Mouse (Mus musculus) heart, embryonic 16.5 days (tissue): Measurements from ENCODE around the gene Gm11555. TPM values are rescaled to one million over a fixed set of nuclear protein-coding genes. Genes with fewer than 3 reads are reported as not detected.
"Not testable (repeated sequence)": the region's sequence is repeated elsewhere in the genome, so short reads cannot be mapped to it uniquely, and the experiment has no call there.

ENCODE experiments used
- ATAC-seq: fragments of 200-750 bp; cut with Nextera tagmentation; replicated peaks from 2 replicates; pipeline ENCODE4 v1.8.0; 2017; ENCODE audit warnings: moderate number of reproducible peaks; ENCODE audit not compliant: insufficient read depth, low FRiP score; ENCODE audit errors: extremely low read depth
- H3K27ac ChIP-seq: fragments of 300-500 bp; sonication (generic); 2 replicates; pipeline ENCODE4 v1.5.1; 2014; ENCODE audit warnings: mild to moderate bottlenecking, low read length, control low read depth, moderate library complexity
- H3K27me3 ChIP-seq: fragments of 300-500 bp; sonication (generic); 2 replicates; pipeline ENCODE4 v1.6.1; 2014; ENCODE audit warnings: low read length, mixed read lengths; ENCODE audit not compliant: control insufficient read depth, insufficient read depth
- H3K36me3 ChIP-seq: fragments of 300-500 bp; sonication (generic); 2 replicates; pipeline ENCODE4 v1.6.1; 2014; ENCODE audit not compliant: control insufficient read depth, insufficient read depth
- H3K4me1 ChIP-seq: fragments of 300-500 bp; sonication (generic); 2 replicates; pipeline ENCODE4 v1.6.1; 2014; ENCODE audit warnings: low read length, mixed read lengths; ENCODE audit not compliant: control insufficient read depth, insufficient read depth
- H3K4me2 ChIP-seq: fragments of 300-500 bp; sonication (generic); 2 replicates; pipeline ENCODE4 v1.6.1; 2014; ENCODE audit warnings: low read depth, mild to moderate bottlenecking, control low read depth, low read length
- H3K4me3 ChIP-seq: fragments of 300-500 bp; sonication (generic); 2 replicates; pipeline ENCODE4 v1.5.1; 2014; ENCODE audit warnings: mild to moderate bottlenecking, control low read depth, low read length
- H3K9ac ChIP-seq: fragments of 300-500 bp; sonication (generic); 2 replicates; pipeline ENCODE4 v1.6.1; 2014; ENCODE audit warnings: low read length, control low read depth
- H3K9me3 ChIP-seq: fragments of 300-500 bp; sonication (generic); replicated peaks from 2 replicates; pipeline ENCODE4 v1.6.1; 2016; ENCODE audit warnings: low read length; ENCODE audit not compliant: control insufficient read depth
- WGBS: fragments of 180-500 bp; shearing (Covaris S2); extraction: QIAGEN DNeasy Blood & Tissue Kit; methylation state at CpG from one replicate; pipeline ENCODE4 v1.1.7; 2014; 5-methylcytosine and 5-hydroxymethylcytosine counted together
- polyA plus RNA-seq: library from polyadenylated mRNA; unstranded; fragments of >200 nt; fragmentation: Nextera tagmentation; extraction: Ambion mirVana; gene quantifications from 2 replicates; pipeline ENCODE4 v1.2.1, GENCODE M21; 2015

The Gm11555 gene
- polyA plus RNA-seq, 1 experiment from 2014 or later, result not detected

DNA sequence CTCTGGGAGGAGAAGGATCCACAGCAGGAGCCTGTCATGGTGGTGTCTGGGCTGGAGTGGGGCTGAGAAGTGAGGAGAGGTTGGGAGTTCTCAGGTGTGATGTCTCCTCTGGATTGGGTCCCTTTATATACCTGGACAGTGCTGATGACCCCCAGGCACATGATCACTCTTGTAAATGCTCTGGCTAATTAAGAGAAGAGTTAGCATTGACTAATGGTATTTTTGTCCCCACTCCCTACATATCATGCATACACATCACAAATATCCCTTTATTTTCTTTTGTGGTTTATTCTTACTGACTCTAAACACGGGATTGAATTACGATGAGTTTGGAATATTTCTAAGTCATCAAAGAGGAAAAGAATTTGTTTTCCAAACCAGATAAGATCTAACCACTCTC is 29.7 kb downstream of the Gm11555 start, which contains the start of gene Gm11562:
Gene Gm11562 (minus strand): TSS at position 101 of the 400 bp plus-strand sequence.
- 65% methylated on average over 2 of the region's 2 CpGs for WGBS
- H3K36me3 ChIP-seq, result no peaks in the 10 kb centered on the region
- H3K9me3 ChIP-seq, result no peaks in the 10 kb centered on the region
- ATAC-seq, result no peak
- no peaks in the 10 kb centered on the region for H3K4me1 ChIP-seq
- H3K27ac ChIP-seq, result no peak within 1 kb of the TSS
- no peak within 1 kb of the TSS for H3K4me2 ChIP-seq
- no peaks in the 10 kb centered on the region for H3K27me3 ChIP-seq
- H3K9ac ChIP-seq, result no peak within 1 kb of the TSS
- H3K4me3 ChIP-seq, result no peak within 1 kb of the TSS

DNA sequence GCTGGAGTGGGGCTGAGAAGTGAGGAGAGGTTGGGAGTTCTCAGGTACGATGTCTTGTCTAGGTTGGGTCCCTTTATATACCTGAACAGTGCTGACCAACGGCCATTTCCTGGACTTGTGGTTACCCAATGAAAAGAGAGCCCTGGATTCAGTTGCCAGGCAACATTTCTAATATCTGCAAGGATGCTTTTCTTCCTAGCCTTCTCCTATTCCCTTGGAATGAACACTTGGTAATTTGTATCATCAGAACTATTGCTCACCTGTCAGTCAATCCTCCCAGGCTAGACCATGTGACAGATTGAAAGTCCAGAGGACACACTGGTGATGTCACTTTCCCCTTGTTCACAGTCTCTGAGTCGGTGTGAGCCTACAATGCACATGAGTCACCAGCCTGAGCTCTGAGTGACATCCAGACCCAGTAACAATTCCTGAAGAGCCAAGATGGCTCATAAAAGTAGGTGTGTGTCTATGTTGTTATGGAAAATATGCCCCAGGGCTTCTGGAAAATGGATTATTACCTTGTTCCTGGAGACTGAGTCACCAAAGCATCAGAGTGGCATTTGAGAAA is 35.2 kb downstream of the Gm11555 start, which contains the start of gene Krtap2-4:
Gene Krtap2-4 (minus strand): TSS at position 51 of the 568 bp plus-strand sequence.
- ATAC-seq, result no peak
- WGBS, result 61% methylated on average over 3 of the region's 3 CpGs
- no peak within 1 kb of the TSS for H3K4me2 ChIP-seq

DNA sequence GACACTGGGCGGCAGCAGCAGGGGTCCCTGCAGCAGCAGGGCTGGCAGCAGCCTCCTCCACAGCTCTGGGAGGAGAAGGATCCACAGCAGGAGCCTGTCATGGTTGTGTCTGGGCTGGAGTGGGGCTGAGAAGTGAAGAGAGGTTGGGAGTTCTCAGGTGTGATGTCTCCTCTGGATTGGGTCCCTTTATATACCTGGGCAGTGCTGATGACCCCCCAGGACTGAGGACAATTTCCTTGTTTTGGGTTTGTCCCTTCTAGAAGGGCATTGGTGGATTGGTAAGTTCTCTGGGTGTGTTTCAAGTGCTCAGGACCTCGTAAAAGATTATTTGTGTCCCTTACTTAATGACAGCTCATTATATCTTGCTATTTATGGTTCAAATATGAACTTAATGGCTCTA is 39.9 kb downstream of the Gm11555 start, which contains the start of gene Gm11937:
Gene Gm11937 (minus strand): TSS at position 101 of the 400 bp plus-strand sequence.
- not testable (repeated sequence) for H3K4me2 ChIP-seq, H3K27me3 ChIP-seq, H3K4me3 ChIP-seq, H3K36me3 ChIP-seq, H3K9ac ChIP-seq, H3K27ac ChIP-seq, H3K4me1 ChIP-seq, ATAC-seq, H3K9me3 ChIP-seq
- whole genome bisulfite sequencing, result 57% methylated on average over 1 of the region's 2 CpGs

More for the DNA sequence above, 35.2 kb downstream of the Gm11555 start, which contains the start of gene Krtap2-4:
- Histone ChIP-seq H3K4me3 (no peak within 1 kb of the TSS), H3K27me3 (no peaks in the 10 kb centered on the region), H3K9ac (no peak within 1 kb of the TSS), H3K9me3 (no peaks in the 10 kb centered on the region), H3K4me1 (no peaks in the 10 kb centered on the region), H3K27ac (no peak within 1 kb of the TSS), H3K36me3 (no peaks in the 10 kb centered on the region)

DNA sequence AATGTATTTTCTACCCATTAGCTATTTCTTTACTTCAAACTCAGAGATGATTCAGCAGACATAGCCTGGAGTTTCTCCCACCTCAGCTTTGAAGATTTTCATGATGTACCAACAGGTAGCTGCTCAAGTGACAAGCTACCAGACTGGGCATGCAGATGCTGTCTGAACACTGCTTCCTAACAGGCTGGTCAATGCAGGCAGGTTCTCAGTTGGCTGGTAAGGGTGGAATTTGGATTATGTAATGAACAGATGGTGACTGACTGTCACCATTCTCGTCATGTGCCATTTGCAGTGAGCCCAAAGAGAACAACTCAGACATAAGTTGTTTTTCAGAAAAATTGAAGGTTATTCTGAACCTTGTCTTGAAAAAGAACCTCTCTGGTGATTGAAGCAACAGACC is 40.9 kb downstream of the Gm11555 start:
- H3K27ac ChIP-seq, result no peak overlapping the region
- 49% methylated on average over 1 of the region's 1 CpGs for WGBS
- no peak overlapping the region for H3K4me2 ChIP-seq
- H3K9ac ChIP-seq, result no peak overlapping the region
- H3K4me3 ChIP-seq, result no peak overlapping the region
- ATAC-seq, result no peak
- no peaks in the 10 kb centered on the region for H3K36me3 ChIP-seq
- no peaks in the 10 kb centered on the region for H3K4me1 ChIP-seq
- peaks cover 4% of the 10 kb centered on the region; the same call in 1 of the 2 replicates for H3K27me3 ChIP-seq
- H3K9me3 ChIP-seq, result no peaks in the 10 kb centered on the region

DNA sequence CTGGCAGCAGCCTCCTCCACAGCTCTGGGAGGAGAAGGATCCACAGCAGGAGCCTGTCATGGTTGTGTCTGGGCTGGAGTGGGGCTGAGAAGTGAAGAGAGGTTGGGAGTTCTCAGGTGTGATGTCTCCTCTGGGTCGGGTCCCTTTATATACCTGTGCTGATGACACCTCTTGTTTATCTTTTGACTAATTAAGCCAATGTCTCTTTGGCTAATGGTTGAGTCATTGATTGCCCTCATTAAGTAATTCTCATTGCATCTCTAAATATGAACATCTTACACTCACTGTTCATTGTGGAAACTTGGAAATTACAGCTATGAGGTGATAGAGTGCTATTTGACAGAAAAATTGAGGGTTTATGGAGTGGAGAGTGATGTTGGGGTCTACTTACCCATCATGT is 46.8 kb downstream of the Gm11555 start, which contains the start of gene Gm11938:
Gene Gm11938 (minus strand): TSS at position 101 of the 400 bp plus-strand sequence.
- H3K9ac ChIP-seq, H3K36me3 ChIP-seq, H3K27me3 ChIP-seq, ATAC-seq, H3K9me3 ChIP-seq, H3K4me2 ChIP-seq, H3K4me3 ChIP-seq, H3K27ac ChIP-seq, H3K4me1 ChIP-seq: not testable (repeated sequence)
- 39% methylated on average over 1 of the region's 1 CpGs for WGBS

Other genes starting within 250 kb of the Gm11555 start
- 0.07 TPM in 1 of 2 replicates, not detected in the other for gene Krt12, start 228.0 kb downstream of the Gm11555 start, polyA plus RNA-seq
- 0.54 and 2.5 TPM in 2 replicates for gene Krt20, start 212.1 kb downstream of the Gm11555 start, polyA plus RNA-seq
- 0.46 and 0.70 TPM in 2 replicates for gene Krt23, start 157.1 kb downstream of the Gm11555 start, polyA plus RNA-seq
- gene Krt39, start 128.9 kb downstream of the Gm11555 start, polyA plus RNA-seq, result not detected in 2 replicates
- not detected in 2 replicates for gene Krt40, start 107.1 kb downstream of the Gm11555 start, polyA plus RNA-seq
- gene Krtap3-3, start 99.4 kb downstream of the Gm11555 start, polyA plus RNA-seq, result not detected in 2 replicates
- not detected in 2 replicates for gene Krtap3-2, start 93.4 kb downstream of the Gm11555 start, polyA plus RNA-seq
- not detected in 2 replicates for gene Gm11939, start 90.8 kb downstream of the Gm11555 start, polyA plus RNA-seq
- not detected in 2 replicates for gene Krtap3-1, start 83.6 kb downstream of the Gm11555 start, polyA plus RNA-seq
- not detected in 2 replicates for gene Krtap1-5, start 69.2 kb downstream of the Gm11555 start, polyA plus RNA-seq
- gene Krtap1-4, start 66.6 kb downstream of the Gm11555 start, polyA plus RNA-seq, result not detected in 2 replicates
- gene Krtap1-3, start 58.9 kb downstream of the Gm11555 start, polyA plus RNA-seq, result not detected in 2 replicates
- not detected in 2 replicates for gene Krtap9-3, start 52.1 kb downstream of the Gm11555 start, polyA plus RNA-seq
- gene Gm11938, start 46.9 kb downstream of the Gm11555 start, polyA plus RNA-seq, result not detected in 2 replicates
- not detected in 2 replicates for gene Gm11937, start 40.0 kb downstream of the Gm11555 start, polyA plus RNA-seq
- not detected in 2 replicates for gene Krtap2-4, start 35.4 kb downstream of the Gm11555 start, polyA plus RNA-seq
- not detected in 2 replicates for gene Gm11562, start 29.8 kb downstream of the Gm11555 start, polyA plus RNA-seq
- gene Krtap4-1, start 22.0 kb downstream of the Gm11555 start, polyA plus RNA-seq, result not detected in 2 replicates
- gene Krtap4-2, start 15.2 kb downstream of the Gm11555 start, polyA plus RNA-seq, result not detected in 2 replicates
- not detected in 2 replicates for gene Krtap4-7, start 6.1 kb downstream of the Gm11555 start, polyA plus RNA-seq
- gene Gm11563, start 8.7 kb upstream of the Gm11555 start, polyA plus RNA-seq, result not detected in 2 replicates
- gene Krtap4-6, start 15.7 kb upstream of the Gm11555 start, polyA plus RNA-seq, result not detected in 2 replicates
- gene Gm14190, start 40.5 kb upstream of the Gm11555 start, polyA plus RNA-seq, result not detected in 2 replicates
- not detected in 2 replicates for gene Gm14180, start 84.1 kb upstream of the Gm11555 start, polyA plus RNA-seq
- gene Gm11595, start 122.7 kb upstream of the Gm11555 start, polyA plus RNA-seq, result not detected in 2 replicates
- not detected in 2 replicates for gene Krtap4-8, start 130.5 kb upstream of the Gm11555 start, polyA plus RNA-seq
- gene Krtap4-9, start 135.0 kb upstream of the Gm11555 start, polyA plus RNA-seq, result not detected in 2 replicates
- gene Gm11596, start 143.2 kb upstream of the Gm11555 start, polyA plus RNA-seq, result not detected in 2 replicates
- not detected in 2 replicates for gene Gm11569, start 148.7 kb upstream of the Gm11555 start, polyA plus RNA-seq
- gene Gm11554, start 154.2 kb upstream of the Gm11555 start, polyA plus RNA-seq, result not detected in 2 replicates
- not detected in 2 replicates for gene Krtap4-13, start 159.7 kb upstream of the Gm11555 start, polyA plus RNA-seq
- not detected in 2 replicates for gene Gm11564, start 165.4 kb upstream of the Gm11555 start, polyA plus RNA-seq
- gene 2300003K06Rik, start 187.8 kb upstream of the Gm11555 start, polyA plus RNA-seq, result not detected in 2 replicates
- gene Krtap4-16, start 201.4 kb upstream of the Gm11555 start, polyA plus RNA-seq, result not detected in 2 replicates
- not detected in 2 replicates for gene Gm11568, start 207.7 kb upstream of the Gm11555 start, polyA plus RNA-seq
- gene Gm11559, start 214.2 kb upstream of the Gm11555 start, polyA plus RNA-seq, result not detected in 2 replicates
- gene Krtap9-1, start 223.2 kb upstream of the Gm11555 start, polyA plus RNA-seq, result not detected in 2 replicates
- not detected in 2 replicates for gene Gm11567, start 229.0 kb upstream of the Gm11555 start, polyA plus RNA-seq